Mouse (Mus musculus) left cerebral cortex, adult 2 months (tissue): ENCODE measurements at regions not wholly inside any gene's neighbourhood (a gene's known extent, or its start where the extent isn't known, plus 50 kb on each side); places are given as distances from the start of the nearest gene placed in this dataset.

Experiments used
- DNase-seq, 2 experiments: peaks; one replicate each; pipeline ENCODE4 v3.0.0; 2021 to 2022; ENCODE audit warnings: low spot score in 2 of 2, mixed read lengths in 1 of 2; ENCODE audit errors: extremely low spot score in 1 of 2
- H3K27ac ChIP-seq: fragments of 200-600 bp; 2 replicates; pipeline ENCODE4 v1.8.1; 2022
- H3K4me3 ChIP-seq: fragments of 200-600 bp; 2 replicates; pipeline ENCODE4 v1.8.1; 2022
- CTCF ChIP-seq: fragments of 200-600 bp; IDR thresholded peaks from 2 replicates; pipeline ENCODE4 v1.8.1; 2022; ENCODE audit warnings: antibody characterized with exemption, mild to moderate bottlenecking, moderate library complexity
- intact Hi-C: fragments of 180-260 bp; cut with DNase I; formaldehyde crosslinking; loops from one replicate; pipeline ENCODE4 v1.15.1; 2025

DNA sequence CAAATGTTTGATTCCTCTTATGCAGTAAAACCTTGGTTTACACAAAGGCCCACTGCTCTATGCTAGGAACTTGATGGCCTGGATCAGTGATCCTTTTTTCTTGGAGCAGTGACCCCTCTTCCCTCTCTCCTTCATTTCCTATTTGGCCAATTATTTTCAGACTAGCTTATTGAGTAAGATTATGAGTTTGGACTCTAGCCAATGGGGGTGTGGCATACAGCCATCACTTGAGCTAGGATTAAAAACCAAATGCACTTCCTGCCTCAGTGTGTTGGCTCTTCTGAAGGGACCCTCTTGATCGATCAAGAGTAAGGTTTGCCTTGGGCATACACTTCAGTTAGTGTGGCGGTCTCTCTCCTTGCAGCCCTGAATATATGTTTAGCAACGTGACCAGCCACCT lies 1172.6 kb upstream of the Gulo start:
- no peak for TF ChIP-seq CTCF
- intact Hi-C loops, result no loop called here

DNA sequence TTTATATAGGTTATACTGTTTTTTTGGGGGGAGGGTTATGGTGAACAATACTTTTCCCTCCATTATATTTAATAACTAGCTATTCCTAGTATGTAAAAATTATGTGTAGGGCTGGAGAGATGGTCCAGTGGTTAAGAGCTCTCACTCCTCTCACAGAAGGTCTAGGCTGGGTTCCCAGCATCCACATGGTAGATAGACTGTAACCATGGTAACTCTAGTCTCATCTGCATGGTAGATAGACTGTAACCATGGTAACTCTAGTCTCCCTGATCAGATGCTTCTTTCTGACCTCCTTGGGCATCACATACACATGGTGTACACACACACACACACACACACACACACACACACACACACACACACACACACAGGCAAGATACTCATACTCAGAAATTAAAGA lies 1170.5 kb upstream of the Gulo start:
- H3K4me3 ChIP-seq, result no peak overlapping the region

More for the DNA sequence above, 1172.6 kb upstream of the Gulo start:
- H3K4me3 ChIP-seq, result no peak overlapping the region
- no peak for DNase-seq
- H3K27ac ChIP-seq, result no peak overlapping the region

DNA sequence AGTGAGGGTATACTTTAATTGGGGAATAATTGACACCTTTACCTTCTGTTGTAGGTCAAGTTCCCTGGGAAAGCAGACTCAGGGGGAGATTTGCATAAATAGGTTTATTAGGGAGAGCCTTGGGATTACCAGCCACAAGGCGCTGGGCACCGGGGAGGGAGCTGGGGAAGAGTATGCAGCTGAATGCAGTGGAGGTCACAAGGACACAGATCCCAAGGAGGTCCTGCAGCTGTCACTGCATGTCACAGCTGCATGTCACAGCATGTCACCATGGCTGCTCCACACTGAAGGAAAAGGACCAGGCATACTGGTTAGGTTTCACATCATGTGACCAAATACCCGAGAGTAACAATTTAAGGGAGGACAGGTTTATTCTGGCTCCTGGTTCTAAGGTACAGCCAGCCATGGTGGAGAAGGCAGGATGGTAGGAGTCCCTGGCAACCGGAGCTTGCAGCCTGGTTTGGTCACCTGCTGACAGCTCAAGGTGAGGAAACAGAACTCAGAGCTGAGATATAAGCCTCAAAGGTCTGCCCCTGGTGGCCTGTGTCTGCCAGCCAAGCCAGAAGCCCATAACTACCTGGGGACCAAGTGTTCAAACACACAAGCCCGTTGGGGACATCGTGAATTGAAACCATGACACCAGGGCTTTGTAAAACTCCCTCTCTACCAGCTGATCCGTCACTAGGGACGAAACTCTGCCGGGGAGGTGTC lies 1169.5 kb upstream of the Gulo start:
- no peak overlapping the region for H3K27ac ChIP-seq
- no peak overlapping the region for H3K4me3 ChIP-seq
- no peak for TF ChIP-seq CTCF
- DNase-seq, result no peak
- intact Hi-C loops, result no loop called here

More for the DNA sequence above, 1170.5 kb upstream of the Gulo start:
- no peak for DNase-seq
- no peak overlapping the region for H3K27ac ChIP-seq
- intact Hi-C loops, result no loop called here
- no peak for TF ChIP-seq CTCF

DNA sequence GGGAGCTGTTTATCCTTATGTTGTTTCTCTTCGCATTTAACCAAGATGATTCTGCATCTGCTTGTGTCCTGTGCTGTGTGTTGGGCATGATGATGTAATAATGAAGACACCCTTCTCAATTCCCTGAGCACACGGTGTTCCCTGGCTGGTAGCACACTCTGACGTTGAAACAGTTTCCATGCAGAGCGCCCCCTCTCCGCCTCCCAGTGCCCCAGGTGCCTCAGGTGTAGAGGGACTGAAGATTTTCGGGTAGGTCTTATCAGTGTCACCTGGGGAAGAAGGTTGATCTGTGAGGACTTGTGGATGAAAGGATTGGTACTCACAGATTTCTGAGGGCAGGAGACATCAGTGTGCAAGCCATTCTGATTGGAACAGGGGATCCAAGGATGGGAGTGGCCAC lies 1167.7 kb upstream of the Gulo start:
- no peak overlapping the region for H3K27ac ChIP-seq
- no peak for TF ChIP-seq CTCF
- intact Hi-C loops, result no loop called here

DNA sequence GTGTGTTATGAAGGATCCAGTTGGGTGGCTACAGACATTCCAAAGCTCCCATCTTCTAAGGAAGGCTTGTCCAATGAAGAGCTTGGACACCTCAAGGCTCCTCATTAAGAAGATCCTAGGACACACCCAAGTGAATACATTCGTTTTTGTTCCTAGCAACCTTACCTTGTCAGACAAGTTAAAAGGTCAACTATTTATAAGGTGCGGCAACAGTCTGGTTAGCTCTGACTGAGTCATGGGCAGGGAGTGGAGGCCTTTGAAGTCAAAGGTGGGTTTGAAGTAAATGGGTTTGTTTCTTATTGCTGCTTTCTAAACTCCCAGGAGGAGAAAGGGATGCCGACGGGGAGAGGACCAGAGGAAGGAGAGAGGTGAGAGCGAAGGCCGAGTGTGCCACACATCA lies 1167.1 kb upstream of the Gulo start:
- no peak for DNase-seq
- intact Hi-C loops, result no loop called here
- Histone ChIP-seq H3K27ac (no peak overlapping the region), H3K4me3 (no peak overlapping the region)
- no peak for TF ChIP-seq CTCF

More for the DNA sequence above, 1167.7 kb upstream of the Gulo start:
- DNase-seq, result no peak
- no peak overlapping the region for H3K4me3 ChIP-seq

DNA sequence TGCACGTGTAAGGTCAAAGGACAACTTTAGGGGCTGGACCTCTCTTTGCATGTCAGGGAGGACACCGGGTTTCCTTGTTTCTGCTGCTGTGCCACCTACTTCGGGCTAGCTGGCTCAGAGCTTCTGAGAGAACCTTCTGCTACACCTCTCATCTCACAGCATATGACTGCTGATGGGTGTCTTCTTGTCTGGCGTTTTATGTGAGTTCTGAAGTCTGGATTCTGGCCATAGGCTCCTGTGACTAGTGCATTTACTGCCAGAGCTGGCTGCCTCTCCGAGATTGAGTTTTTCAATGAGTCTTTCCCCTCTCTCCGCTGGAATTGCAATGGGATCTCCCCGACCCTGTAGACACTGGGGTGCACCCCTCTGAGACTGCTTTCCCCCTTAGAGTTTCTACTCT lies 1165.9 kb upstream of the Gulo start:
- no peak for DNase-seq
- TF ChIP-seq CTCF, result no peak
- no peak overlapping the region for H3K27ac ChIP-seq
- H3K4me3 ChIP-seq, result no peak overlapping the region
- intact Hi-C loops, result no loop called here

DNA sequence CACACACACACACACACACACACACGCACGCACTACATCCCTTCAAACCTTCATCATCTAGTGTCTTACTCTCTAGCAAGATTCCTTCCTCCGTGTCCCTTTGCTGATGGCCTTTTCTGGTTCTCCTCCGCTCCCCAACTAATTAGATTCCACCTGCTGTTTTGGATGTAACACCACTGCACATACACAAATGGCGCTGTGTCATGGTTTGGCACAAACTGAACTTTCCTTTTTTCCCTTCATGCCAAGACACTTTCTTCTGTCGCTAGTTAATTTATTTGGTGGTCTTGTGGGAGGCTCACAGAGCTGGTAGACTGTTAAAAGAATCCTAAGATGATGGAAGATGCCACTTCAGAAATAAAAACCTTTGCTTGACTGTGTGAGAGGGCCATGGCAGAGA lies 1161.8 kb upstream of the Gulo start:
- TF ChIP-seq CTCF, result no peak
- no peak overlapping the region for H3K27ac ChIP-seq
- no peak for DNase-seq
- intact Hi-C loops, result no loop called here
- H3K4me3 ChIP-seq, result no peak overlapping the region

DNA sequence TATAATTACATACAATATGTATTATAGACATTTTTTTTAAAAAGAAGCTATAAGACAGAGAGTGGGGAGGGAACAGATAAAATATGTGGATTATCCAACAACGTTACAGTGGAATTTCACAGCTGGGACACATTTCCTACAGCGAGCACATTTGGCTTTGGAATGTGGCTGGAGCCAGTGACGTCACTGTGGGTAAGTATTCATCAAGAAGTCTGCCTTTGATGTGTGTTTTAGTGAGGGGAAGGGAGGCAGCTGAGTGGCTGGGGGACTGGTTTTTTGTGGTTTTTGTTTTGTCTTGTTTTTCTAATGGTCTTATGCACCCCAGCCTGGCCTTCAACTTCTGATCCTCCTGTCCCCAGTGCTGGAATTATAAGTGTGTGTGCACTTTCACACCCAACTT lies 1161.2 kb upstream of the Gulo start:
- no peak overlapping the region for H3K27ac ChIP-seq
- no peak for TF ChIP-seq CTCF
- no peak for DNase-seq
- no peak overlapping the region for H3K4me3 ChIP-seq
- intact Hi-C loops, result no loop called here

DNA sequence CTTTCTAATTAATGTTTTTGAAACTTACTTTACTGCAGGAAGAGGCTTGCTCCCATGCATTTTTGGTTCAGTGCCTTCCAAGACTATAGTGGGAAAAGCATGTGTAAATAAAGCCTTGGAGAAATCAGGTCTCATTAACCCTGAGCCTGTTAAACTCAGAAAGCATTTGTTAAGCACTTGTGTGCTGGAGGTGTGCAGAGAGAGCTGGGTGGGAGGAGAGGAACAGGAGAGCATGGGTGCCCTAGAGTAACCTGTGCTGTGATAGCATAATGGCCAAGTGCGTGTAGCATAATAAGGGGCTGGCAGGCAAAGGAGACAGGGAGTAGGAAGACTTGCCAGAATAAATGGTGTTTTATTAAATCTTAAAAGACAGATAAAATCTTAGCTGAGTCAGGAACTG lies 1160.2 kb upstream of the Gulo start:
- intact Hi-C loops, result no loop called here
- DNase-seq, result no peak
- H3K27ac ChIP-seq, result no peak overlapping the region
- TF ChIP-seq CTCF, result no peak
- H3K4me3 ChIP-seq, result no peak overlapping the region

DNA sequence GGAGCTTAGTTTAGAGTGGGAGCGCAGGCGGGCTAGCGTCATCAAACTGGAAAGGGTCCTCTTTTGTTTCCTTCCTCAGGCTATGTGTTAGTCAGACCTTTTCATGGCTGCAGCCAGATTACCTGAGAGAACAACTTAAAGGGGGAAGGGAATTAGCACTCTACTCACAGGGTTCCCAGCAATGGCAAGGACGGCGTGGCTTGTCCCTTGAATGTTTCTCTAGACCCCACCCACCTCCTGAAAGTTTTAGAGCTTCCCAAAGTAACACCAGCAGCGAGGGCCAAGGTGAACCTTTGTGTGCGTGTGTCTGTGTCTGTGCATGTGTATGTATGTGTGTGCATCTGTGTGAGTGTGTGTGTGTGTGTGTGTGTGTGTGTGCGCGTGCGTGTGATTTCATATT lies 1151.0 kb upstream of the Gulo start:
- DNase-seq, result no peak
- no peak overlapping the region for H3K4me3 ChIP-seq
- H3K27ac ChIP-seq, result no peak overlapping the region
- TF ChIP-seq CTCF, result no peak
- intact Hi-C loops, result no loop called here

DNA sequence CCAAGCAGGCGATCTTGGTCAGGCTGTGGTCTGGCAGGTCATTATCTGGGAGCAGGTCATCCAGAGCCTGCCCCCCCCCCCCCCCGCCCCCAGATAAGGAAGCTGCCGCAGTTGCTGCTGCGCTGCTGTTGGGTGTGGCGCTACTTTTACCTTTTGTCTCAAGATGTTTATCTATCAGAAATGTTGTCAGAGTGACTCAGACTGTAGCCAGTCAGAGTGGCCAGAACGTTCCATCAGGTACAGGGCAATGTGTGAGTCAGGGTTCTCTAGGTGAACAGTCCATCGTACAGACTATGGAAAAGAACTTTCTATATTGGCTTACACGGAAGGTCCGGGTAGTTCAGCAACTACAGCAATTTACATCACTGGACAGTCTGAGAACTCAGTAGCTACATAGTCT lies 1149.9 kb upstream of the Gulo start:
- no peak for DNase-seq
- no peak for TF ChIP-seq CTCF
- no peak overlapping the region for H3K4me3 ChIP-seq
- no peak overlapping the region for H3K27ac ChIP-seq
- intact Hi-C loops, result no loop called here

DNA sequence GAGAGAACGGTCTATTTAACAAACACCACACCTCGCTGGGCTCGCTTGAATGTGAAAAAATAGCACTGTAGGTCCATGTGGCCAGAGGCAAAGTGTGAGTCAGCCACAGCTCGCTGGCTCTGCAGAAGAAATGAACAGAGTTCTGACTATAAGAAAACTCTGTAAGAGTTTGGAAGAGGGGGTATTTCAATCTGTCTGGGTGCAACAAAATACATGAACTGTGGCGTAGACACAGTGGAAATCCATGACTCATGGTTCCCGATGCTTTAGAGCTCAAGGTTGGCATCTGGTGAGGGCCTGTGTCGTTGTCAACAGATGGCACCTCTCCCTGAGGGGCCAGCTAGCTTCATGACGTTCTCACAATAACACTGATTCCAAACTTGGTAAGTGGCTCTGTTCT lies 1147.4 kb upstream of the Gulo start:
- intact Hi-C loops, result no loop called here
- Histone ChIP-seq H3K4me3 (no peak overlapping the region), H3K27ac (0 out of 2 replicates have a peak overlapping the region, but pooled peaks have one; percentile 34)
- TF ChIP-seq CTCF, result no peak
- DNase-seq, result no peak

DNA sequence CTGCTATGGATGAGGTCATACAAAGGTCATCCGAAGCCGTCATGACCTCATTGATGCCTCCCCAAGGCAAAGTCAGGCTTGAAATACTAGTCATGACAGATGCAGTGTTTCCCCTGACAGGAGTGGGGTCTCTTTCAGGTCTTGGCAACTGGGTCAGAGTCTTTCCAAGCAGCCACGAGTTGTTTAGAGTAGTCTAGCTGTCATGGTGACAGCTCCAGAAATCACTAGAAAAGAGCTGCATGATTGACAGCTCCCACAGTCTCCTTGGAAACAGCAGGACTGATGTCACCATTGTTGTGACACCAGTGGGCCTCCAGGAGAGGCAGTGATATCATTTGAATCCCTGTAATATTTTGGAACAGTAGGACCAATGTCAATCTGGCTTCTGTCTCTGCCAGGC lies 1144.6 kb upstream of the Gulo start:
- no peak for TF ChIP-seq CTCF
- intact Hi-C loops, result no loop called here
- DNase-seq, result no peak

More for the DNA sequence above, 1144.6 kb upstream of the Gulo start:
- H3K27ac ChIP-seq, result no peak overlapping the region
- H3K4me3 ChIP-seq, result no peak overlapping the region
